Mouse (Mus musculus): ENCODE data around the gene Notch4. TPM values are rescaled to one million over a fixed set of nuclear protein-coding genes. Genes with fewer than 3 reads are reported as not detected.

Notch4 gene
- polyA plus RNA-seq, 1 experiment from 2014 or later = 4.7 TPM

DNA sequence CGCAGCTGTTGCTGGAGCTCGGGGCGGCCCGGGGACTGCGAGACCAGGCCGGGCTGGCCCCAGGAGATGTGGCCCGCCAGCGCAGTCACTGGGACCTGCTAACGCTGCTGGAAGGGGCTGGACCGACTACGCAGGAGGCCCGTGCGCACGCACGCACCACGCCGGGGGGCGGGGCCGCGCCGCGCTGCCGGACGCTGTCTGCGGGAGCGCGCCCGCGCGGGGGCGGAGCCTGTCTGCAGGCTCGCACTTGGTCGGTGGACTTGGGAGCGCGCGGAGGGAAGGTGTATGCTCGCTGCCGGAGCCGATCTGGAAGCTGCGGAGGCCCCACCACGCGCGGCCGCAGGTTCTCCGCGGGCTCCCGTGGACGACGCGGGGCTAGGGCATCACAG, 23.3 kb downstream of the Notch4 start:
- no peaks in the 10 kb centered on the region for H3K9me3 ChIP-seq (ENCODE audit: control insufficient read depth, low read length)
- peak overlapping the region; percentile 99 for H3K4me2 ChIP-seq (ENCODE audit: low read depth, low read length)
- peak overlapping the region; percentile 96 for H3K9ac ChIP-seq (ENCODE audit: low read depth, low read length)
- H3K27me3 ChIP-seq (replicated peaks; ENCODE audit: control insufficient read depth, insufficient read depth, low read length) = no peaks in the 10 kb centered on the region
- H3K36me3 ChIP-seq (ENCODE audit: control insufficient read depth, insufficient read depth, low read length) = no peaks in the 10 kb centered on the region
- peak; percentile 90 for ATAC-seq (ENCODE audit: low read depth)
- H3K4me1 ChIP-seq (ENCODE audit: control insufficient read depth, insufficient read depth, low read length) = peaks cover 42% of the 10 kb centered on the region
- DNase-seq (ENCODE audit: low spot score) = peak; percentile 97
- 0% methylated on average over 1 of the region's 50 CpGs for WGBS
- peak overlapping the region; percentile 97 for H3K27ac ChIP-seq (replicated peaks; ENCODE audit: low read depth, low read length)
- peak overlapping the region; percentile 80 for H3K4me3 ChIP-seq (ENCODE audit: low read depth, low read length)

DNA sequence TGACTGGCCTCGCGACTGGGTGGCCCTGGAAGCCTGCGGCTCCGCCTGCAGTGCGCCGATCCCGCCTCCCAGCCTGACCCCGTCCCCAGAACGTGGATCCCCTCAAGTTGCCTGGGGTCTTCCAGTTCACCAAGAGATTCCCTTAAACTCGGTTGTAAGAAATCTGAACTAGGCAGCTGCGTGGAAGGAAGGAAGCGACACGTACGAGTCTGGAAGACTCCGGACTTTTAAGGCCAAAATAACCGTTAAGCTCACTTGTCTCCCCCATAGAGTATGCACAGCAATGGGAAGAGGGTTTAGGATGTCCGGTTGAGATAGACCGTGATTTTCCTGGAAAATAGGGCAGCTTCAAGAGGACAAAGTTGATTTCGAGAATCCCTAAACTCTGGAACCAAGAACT, 23.7 kb downstream of the Notch4 start:
- DNase-seq (ENCODE audit: low spot score) (no peak), ATAC-seq (ENCODE audit: low read depth) (no peak)
- Histone ChIP-seq H3K36me3 (ENCODE audit: control insufficient read depth, insufficient read depth, low read length) (no peaks in the 10 kb centered on the region), H3K4me2 (ENCODE audit: low read depth, low read length) (peak overlapping the region; percentile 99), H3K4me1 (ENCODE audit: control insufficient read depth, insufficient read depth, low read length) (peaks cover 42% of the 10 kb centered on the region), H3K9me3 (ENCODE audit: control insufficient read depth, low read length) (no peaks in the 10 kb centered on the region), H3K4me3 (ENCODE audit: low read depth, low read length) (peak overlapping the region; percentile 80), H3K27me3 (replicated peaks; ENCODE audit: control insufficient read depth, insufficient read depth, low read length) (no peaks in the 10 kb centered on the region), H3K27ac (replicated peaks; ENCODE audit: low read depth, low read length) (peak overlapping the region; percentile 97), H3K9ac (ENCODE audit: low read depth, low read length) (peak overlapping the region; percentile 96)
- WGBS = 4% methylated on average over 19 of the region's 19 CpGs

DNA sequence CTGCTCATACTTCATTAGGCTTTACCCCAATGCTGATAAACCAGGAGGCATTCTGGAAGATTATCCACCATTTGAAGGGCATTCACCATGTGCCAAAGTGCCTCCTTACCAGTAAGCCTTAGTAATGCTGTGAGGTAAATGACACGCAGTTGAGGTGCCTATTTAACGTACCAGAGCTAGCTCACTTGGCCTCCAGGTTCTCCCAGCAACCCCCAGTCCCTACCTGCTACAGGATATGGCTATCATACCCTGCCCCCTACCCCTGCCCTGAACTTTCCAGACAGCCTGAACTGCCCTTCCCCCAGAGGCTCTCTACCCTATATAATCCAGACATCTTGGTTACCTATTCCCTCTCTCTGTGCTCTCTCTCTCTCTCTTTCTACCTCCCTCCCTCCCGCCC, 24.7 kb downstream of the Notch4 start:
- no peak for ATAC-seq (ENCODE audit: low read depth)
- Histone ChIP-seq H3K9me3 (ENCODE audit: control insufficient read depth, low read length) (no peaks in the 10 kb centered on the region), H3K4me1 (ENCODE audit: control insufficient read depth, insufficient read depth, low read length) (peaks cover 42% of the 10 kb centered on the region), H3K27me3 (replicated peaks; ENCODE audit: control insufficient read depth, insufficient read depth, low read length) (no peaks in the 10 kb centered on the region), H3K9ac (ENCODE audit: low read depth, low read length) (no peak overlapping the region), H3K4me2 (ENCODE audit: low read depth, low read length) (no peak overlapping the region), H3K36me3 (ENCODE audit: control insufficient read depth, insufficient read depth, low read length) (no peaks in the 10 kb centered on the region; the same call in 1 of the 2 replicates), H3K4me3 (ENCODE audit: low read depth, low read length) (peak overlapping the region; percentile 80; the same call in 1 of the 2 replicates), H3K27ac (replicated peaks; ENCODE audit: low read depth, low read length) (no peak overlapping the region)
- WGBS = 56% methylated on average over 3 of the region's 3 CpGs
- no peak for DNase-seq (ENCODE audit: low spot score)

DNA sequence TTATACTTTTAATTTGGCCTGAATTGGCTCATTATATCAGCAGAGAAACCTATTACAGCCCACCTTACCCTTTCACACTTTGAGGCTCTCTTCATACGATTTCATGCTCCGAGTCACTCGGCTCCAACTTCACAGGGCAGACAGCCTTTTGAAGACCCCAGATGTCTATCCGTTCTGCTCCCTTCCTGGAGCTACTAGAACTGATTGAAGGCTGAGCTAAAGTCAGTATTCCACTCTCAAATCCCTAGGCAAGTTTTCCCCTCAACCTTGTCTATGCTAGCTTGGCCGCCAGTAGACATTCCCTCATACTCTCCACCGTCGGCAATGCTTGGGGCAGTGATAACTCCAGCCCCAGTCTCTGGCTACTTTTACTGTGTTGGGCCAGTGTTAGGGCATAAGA, 25.1 kb downstream of the Notch4 start:
- no peak overlapping the region for H3K9ac ChIP-seq (ENCODE audit: low read depth, low read length)
- no peak for ATAC-seq (ENCODE audit: low read depth)
- no peaks in the 10 kb centered on the region for H3K9me3 ChIP-seq (ENCODE audit: control insufficient read depth, low read length)
- peaks cover 3% of the 10 kb centered on the region for H3K36me3 ChIP-seq (ENCODE audit: control insufficient read depth, insufficient read depth, low read length)
- H3K4me3 ChIP-seq (ENCODE audit: low read depth, low read length) = no peak overlapping the region
- H3K27ac ChIP-seq (replicated peaks; ENCODE audit: low read depth, low read length) = no peak overlapping the region
- DNase-seq (ENCODE audit: low spot score) = no peak
- peaks cover 47% of the 10 kb centered on the region for H3K4me1 ChIP-seq (ENCODE audit: control insufficient read depth, insufficient read depth, low read length)
- no peaks in the 10 kb centered on the region for H3K27me3 ChIP-seq (replicated peaks; ENCODE audit: control insufficient read depth, insufficient read depth, low read length)
- H3K4me2 ChIP-seq (ENCODE audit: low read depth, low read length) = peak overlapping the region; percentile 67; the same call in 1 of the 2 replicates
- 36% methylated on average over 7 of the region's 7 CpGs for WGBS

DNA sequence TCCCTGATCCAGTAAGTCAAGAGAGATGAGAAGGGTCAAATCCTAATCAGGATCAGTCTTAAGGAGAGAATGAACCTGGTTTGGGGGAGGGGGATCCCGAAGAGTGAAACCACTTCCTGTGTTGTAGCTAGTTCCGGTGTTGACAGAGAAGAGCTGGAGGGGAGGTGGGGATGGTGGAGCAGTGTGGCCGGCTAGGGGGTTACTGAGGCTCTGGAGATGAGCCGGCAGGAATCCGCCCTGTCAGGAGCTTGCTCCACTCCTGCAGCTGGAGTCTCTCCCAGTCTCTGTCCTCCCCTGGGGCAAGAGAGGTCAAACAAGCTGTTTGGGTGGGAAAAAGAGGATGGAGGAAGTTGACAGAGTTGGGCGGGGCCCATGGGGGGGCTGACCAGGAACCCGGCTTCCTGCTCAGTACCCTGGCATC, 25.6 kb downstream of the Notch4 start, which contains the start of gene Gpsm3:
Gpsm3 (plus strand) TSS at position 126 of the 421 bp plus-strand sequence.
- H3K36me3 ChIP-seq (ENCODE audit: control insufficient read depth, insufficient read depth, low read length) = peaks cover 8% of the 10 kb centered on the region
- ATAC-seq (ENCODE audit: low read depth) = no peak
- no peaks in the 10 kb centered on the region for H3K9me3 ChIP-seq (ENCODE audit: control insufficient read depth, low read length)
- no peaks in the 10 kb centered on the region for H3K27me3 ChIP-seq (replicated peaks; ENCODE audit: control insufficient read depth, insufficient read depth, low read length)
- H3K4me1 ChIP-seq (ENCODE audit: control insufficient read depth, insufficient read depth, low read length) = peaks cover 52% of the 10 kb centered on the region
- WGBS = 17% methylated on average over 6 of the region's 7 CpGs
- H3K27ac ChIP-seq (replicated peaks; ENCODE audit: low read depth, low read length) = peak within 1 kb of the TSS; percentile 99
- H3K4me3 ChIP-seq (ENCODE audit: low read depth, low read length) = no peak within 1 kb of the TSS; the same call in 1 of the 2 replicates
- DNase-seq (ENCODE audit: low spot score) = peak; percentile 42
- H3K4me2 ChIP-seq (ENCODE audit: low read depth, low read length) = peak within 1 kb of the TSS; percentile 67
- no peak within 1 kb of the TSS for H3K9ac ChIP-seq (ENCODE audit: low read depth, low read length)

DNA sequence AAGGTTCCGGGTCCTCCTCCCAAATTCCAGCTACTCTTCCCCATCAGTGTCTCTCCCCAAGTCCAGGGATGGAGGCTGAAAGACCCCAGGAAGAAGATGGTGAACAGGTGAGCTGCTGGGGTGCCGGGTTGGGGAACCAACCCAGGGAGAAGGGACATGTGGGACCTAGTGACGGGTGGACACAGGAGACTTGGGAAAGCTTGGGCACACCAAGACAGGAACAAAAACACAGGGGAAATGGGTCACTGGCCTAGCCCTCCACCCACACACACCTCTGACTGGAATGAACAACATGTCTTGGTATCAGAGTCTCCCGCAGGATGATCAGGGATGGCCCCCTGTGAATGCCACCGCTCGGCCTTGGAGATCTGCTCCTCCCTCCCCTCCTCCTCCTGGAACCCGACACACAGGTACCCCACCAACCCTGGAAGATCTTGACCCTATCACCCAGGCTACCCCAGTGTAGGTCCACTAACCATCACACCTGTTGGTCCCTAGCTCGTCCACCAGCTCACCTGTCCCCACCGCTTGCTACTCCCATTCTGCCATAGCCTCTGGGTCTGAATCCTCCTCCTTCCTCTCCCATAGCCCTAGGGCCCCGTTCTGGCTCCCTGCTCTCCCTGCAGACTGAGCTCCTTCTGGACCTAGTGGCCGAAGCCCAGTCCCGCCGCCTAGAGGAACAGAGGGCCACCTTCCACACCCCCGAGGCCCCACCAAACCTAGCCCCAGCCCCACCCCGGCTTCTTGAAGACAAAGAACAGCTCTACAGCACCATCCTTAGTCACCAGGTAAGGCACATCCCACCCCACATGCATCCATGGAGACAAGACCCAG, 26.3 kb downstream of the Notch4 start:
- DNase-seq (ENCODE audit: low spot score) = no peak
- ATAC-seq (ENCODE audit: low read depth) = no peak
- 59% methylated on average over 15 of the region's 15 CpGs for WGBS
- peaks cover 15% of the 10 kb centered on the region for H3K36me3 ChIP-seq (ENCODE audit: control insufficient read depth, insufficient read depth, low read length)
- 0 out of 2 replicates have a peak overlapping the region, but pooled peaks have one; percentile 98 for H3K9ac ChIP-seq (ENCODE audit: low read depth, low read length)
- H3K9me3 ChIP-seq (ENCODE audit: control insufficient read depth, low read length) = no peaks in the 10 kb centered on the region
- H3K4me3 ChIP-seq (ENCODE audit: low read depth, low read length) = no peak overlapping the region
- H3K4me2 ChIP-seq (ENCODE audit: low read depth, low read length) = peak overlapping the region; percentile 67
- peaks cover 53% of the 10 kb centered on the region for H3K4me1 ChIP-seq (ENCODE audit: control insufficient read depth, insufficient read depth, low read length)
- peak overlapping the region; percentile 99; the same call in 1 of the 2 replicates for H3K27ac ChIP-seq (replicated peaks; ENCODE audit: low read depth, low read length)
- no peaks in the 10 kb centered on the region for H3K27me3 ChIP-seq (replicated peaks; ENCODE audit: control insufficient read depth, insufficient read depth, low read length)

DNA sequence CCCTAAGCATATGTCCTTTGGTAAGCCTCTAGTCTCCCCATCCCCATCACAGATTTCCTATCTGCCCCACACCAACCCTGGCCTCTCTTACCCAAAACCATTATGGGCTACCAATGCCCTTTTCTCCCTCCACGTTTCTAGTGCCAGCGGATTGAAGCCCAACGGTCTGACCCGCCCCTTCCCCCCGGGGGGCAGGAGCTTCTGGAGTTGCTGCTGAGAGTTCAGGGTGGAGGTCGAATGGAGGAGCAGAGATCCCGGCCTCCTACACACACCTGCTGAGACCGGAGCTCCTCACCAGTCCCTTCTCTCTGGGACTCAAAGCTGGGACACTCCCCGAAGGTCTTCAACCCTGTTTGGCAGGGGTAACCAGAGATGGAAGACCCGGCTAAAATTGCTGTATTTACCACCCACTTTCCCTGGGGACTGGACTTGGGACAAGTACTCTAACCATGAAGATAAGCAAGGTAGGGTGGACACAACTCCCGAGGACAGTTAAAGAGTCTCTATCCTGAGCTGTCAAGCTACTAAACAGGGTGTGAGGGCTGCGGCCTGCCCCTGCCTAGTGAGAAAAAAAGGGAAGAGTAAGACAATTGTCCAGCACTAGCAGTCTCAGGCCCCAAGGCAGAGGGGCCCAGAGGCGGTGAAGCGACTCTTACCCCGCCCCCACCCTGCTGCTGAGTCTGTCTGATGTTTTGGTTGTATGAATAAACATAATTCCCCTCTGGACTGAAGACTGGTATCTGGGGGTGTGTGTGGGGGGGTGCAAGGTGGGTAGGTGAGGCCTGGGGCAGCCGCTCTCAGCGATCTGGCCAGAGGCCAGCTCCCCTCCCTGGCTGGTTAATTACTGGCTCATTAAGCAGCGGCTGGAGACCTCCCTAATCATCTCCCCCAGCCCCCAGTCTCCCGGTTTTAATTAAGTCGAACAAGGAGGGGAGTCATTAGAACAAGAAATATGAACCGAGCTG, 27.2 kb downstream of the Notch4 start, which contains the start of gene Pbx2:
Pbx2 (plus strand) TSS at position 238 of the 965 bp plus-strand sequence.
- ATAC-seq (ENCODE audit: low read depth) = no peak; the same call in 1 of the 2 replicates
- peak; percentile 64 for DNase-seq (ENCODE audit: low spot score)

DNA sequence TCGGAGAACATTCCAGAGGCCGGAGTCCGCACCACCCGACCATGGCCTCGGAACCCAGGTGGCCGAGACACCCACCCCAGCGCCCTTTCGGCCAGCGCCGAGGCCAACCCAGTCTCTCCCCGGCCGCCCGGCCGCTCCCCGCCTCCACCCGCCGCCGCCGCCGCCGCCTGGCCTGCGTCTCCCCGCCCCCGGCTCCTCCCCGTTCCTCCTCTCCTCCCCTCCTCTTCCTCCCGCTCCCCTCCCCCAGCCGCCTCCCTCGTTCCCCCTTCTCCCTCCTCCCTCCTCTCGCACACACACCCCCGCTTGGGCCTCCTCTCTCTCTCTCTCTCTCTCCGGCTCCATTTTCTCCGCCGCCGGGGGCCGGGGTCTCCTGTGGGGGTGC, 27.9 kb downstream of the Notch4 start:
- Histone ChIP-seq H3K27me3 (replicated peaks; ENCODE audit: control insufficient read depth, insufficient read depth, low read length) (no peaks in the 10 kb centered on the region), H3K9me3 (ENCODE audit: control insufficient read depth, low read length) (no peaks in the 10 kb centered on the region), H3K36me3 (ENCODE audit: control insufficient read depth, insufficient read depth, low read length) (peaks cover 30% of the 10 kb centered on the region), H3K4me1 (ENCODE audit: control insufficient read depth, insufficient read depth, low read length) (peaks cover 45% of the 10 kb centered on the region), H3K4me2 (ENCODE audit: low read depth, low read length) (peak overlapping the region; percentile 67), H3K9ac (ENCODE audit: low read depth, low read length) (peak overlapping the region; percentile 98), H3K4me3 (ENCODE audit: low read depth, low read length) (peak overlapping the region; percentile 88), H3K27ac (replicated peaks; ENCODE audit: low read depth, low read length) (peak overlapping the region; percentile 99)
- DNase-seq (ENCODE audit: low spot score) (peak; percentile 95), ATAC-seq (ENCODE audit: low read depth) (peak; percentile 30)
- under 1% methylated on average over 17 of the region's 35 CpGs for WGBS

More for the DNA sequence above, 27.2 kb downstream of the Notch4 start, which contains the start of gene Pbx2:
- no peaks in the 10 kb centered on the region for H3K9me3 ChIP-seq (ENCODE audit: control insufficient read depth, low read length)
- H3K27ac ChIP-seq (replicated peaks; ENCODE audit: low read depth, low read length) = peak within 1 kb of the TSS; percentile 99
- H3K36me3 ChIP-seq (ENCODE audit: control insufficient read depth, insufficient read depth, low read length) = peaks cover 24% of the 10 kb centered on the region
- WGBS = 4% methylated on average over 21 of the region's 21 CpGs
- peaks cover 47% of the 10 kb centered on the region for H3K4me1 ChIP-seq (ENCODE audit: control insufficient read depth, insufficient read depth, low read length)
- peak within 1 kb of the TSS; percentile 88 for H3K4me3 ChIP-seq (ENCODE audit: low read depth, low read length)
- peak within 1 kb of the TSS; percentile 98 for H3K9ac ChIP-seq (ENCODE audit: low read depth, low read length)
- no peaks in the 10 kb centered on the region for H3K27me3 ChIP-seq (replicated peaks; ENCODE audit: control insufficient read depth, insufficient read depth, low read length)
- H3K4me2 ChIP-seq (ENCODE audit: low read depth, low read length) = peak within 1 kb of the TSS; percentile 67
